Mouse (Mus musculus) midbrain, embryonic 11.5 days (tissue): ENCODE results near the gene Rbm20. TPM values are rescaled to one million over a fixed set of nuclear protein-coding genes. Genes with fewer than 3 reads are reported as not detected.

ENCODE experiments used
- ATAC-seq: fragments of 200-750 bp; cut with Nextera tagmentation; 2 replicates; pipeline ENCODE4 v1.8.0; 2017; ENCODE audit warnings: moderate TSS enrichment, moderate library complexity; ENCODE audit not compliant: low FRiP score
- DNase-seq: peaks from one replicate; pipeline ENCODE4 v3.0.0; 2015; ENCODE audit warnings: low spot score; ENCODE audit errors: missing footprints
- H3K27ac ChIP-seq: fragments of 300-500 bp; sonication (generic); 2 replicates; pipeline ENCODE4 v1.5.1; 2014; ENCODE audit warnings: low read depth, low read length
- H3K27me3 ChIP-seq: fragments of 300-500 bp; sonication (generic); 2 replicates; pipeline ENCODE4 v1.6.1; 2014; ENCODE audit warnings: mild to moderate bottlenecking, low read length, moderate library complexity, mixed read lengths; ENCODE audit not compliant: control insufficient read depth, insufficient read depth
- H3K36me3 ChIP-seq: fragments of 300-500 bp; sonication (generic); 2 replicates; pipeline ENCODE4 v1.6.1; 2014; ENCODE audit warnings: mild to moderate bottlenecking, low read length, moderate library complexity, mixed read lengths; ENCODE audit not compliant: control insufficient read depth, insufficient read depth
- H3K4me1 ChIP-seq: fragments of 300-500 bp; sonication (generic); 2 replicates; pipeline ENCODE4 v1.6.1; 2014; ENCODE audit warnings: low read length; ENCODE audit not compliant: control insufficient read depth, insufficient read depth
- H3K4me2 ChIP-seq: fragments of 300-500 bp; sonication (generic); 2 replicates; pipeline ENCODE4 v1.6.1; 2014; ENCODE audit warnings: mild to moderate bottlenecking, moderate library complexity
- H3K4me3 ChIP-seq: fragments of 300-500 bp; sonication (generic); 2 replicates; pipeline ENCODE4 v1.5.1; 2014; ENCODE audit warnings: low read depth, low read length
- H3K9ac ChIP-seq: fragments of 300-500 bp; sonication (generic); 2 replicates; pipeline ENCODE4 v1.6.1; 2014; ENCODE audit warnings: low read length
- H3K9me3 ChIP-seq: fragments of 300-500 bp; sonication (generic); 2 replicates; pipeline ENCODE4 v1.6.1; 2016; ENCODE audit warnings: low read length; ENCODE audit not compliant: control insufficient read depth
- WGBS: fragments of 180-500 bp; shearing (Covaris S2); extraction: QIAGEN DNeasy Blood & Tissue Kit; methylation state at CpG from one replicate; pipeline ENCODE4 v1.1.7; 2014; 5-methylcytosine and 5-hydroxymethylcytosine counted together
- polyA plus RNA-seq: library from polyadenylated mRNA; unstranded; fragments of >200 nt; fragmentation: Nextera tagmentation; extraction: Ambion mirVana; gene quantifications from 2 replicates; pipeline ENCODE4 v1.2.1, GENCODE M21; 2014

Rbm20 gene
- polyA plus RNA-seq, 1 experiment from 2014 or later: 1.0 TPM

- Histone ChIP-seq H3K36me3 (no peaks in the 10 kb centered on the region), H3K9me3 (no peaks in the 10 kb centered on the region), H3K27ac (no peak overlapping the region), H3K4me2 (no peak overlapping the region), H3K4me3 (no peak overlapping the region), H3K4me1 (no peaks in the 10 kb centered on the region), H3K27me3 (no peaks in the 10 kb centered on the region), H3K9ac (no peak overlapping the region)
- DNase-seq (no peak), ATAC-seq (no peak)
- 84% methylated on average over 5 of the region's 5 CpGs for WGBS
Observed at GRCm38 (mm10) chr19:53786836-53787235, 109.7 kb downstream of the Rbm20 start.

GRCm38 (mm10) chr19:53788621-53789331, 111.7 kb downstream of the Rbm20 start:
- Histone ChIP-seq H3K4me2 (no peak overlapping the region), H3K9me3 (no peaks in the 10 kb centered on the region), H3K4me1 (no peaks in the 10 kb centered on the region), H3K4me3 (no peak overlapping the region), H3K27ac (no peak overlapping the region), H3K27me3 (no peaks in the 10 kb centered on the region), H3K36me3 (no peaks in the 10 kb centered on the region), H3K9ac (no peak overlapping the region)
- 86% methylated on average over 14 of the region's 14 CpGs for WGBS
- DNase-seq (no peak), ATAC-seq (no peak)

GRCm38 (mm10) chr19:53789571-53789970, 112.5 kb downstream of the Rbm20 start:
- ATAC-seq: no peak
- DNase-seq: no peak
- Histone ChIP-seq H3K4me2 (no peak overlapping the region), H3K27me3 (no peaks in the 10 kb centered on the region), H3K36me3 (no peaks in the 10 kb centered on the region), H3K4me3 (no peak overlapping the region), H3K9ac (no peak overlapping the region), H3K27ac (no peak overlapping the region), H3K4me1 (no peaks in the 10 kb centered on the region), H3K9me3 (no peaks in the 10 kb centered on the region)
- WGBS: 56% methylated on average over 7 of the region's 7 CpGs

GRCm38 (mm10) chr19:53791751-53792720, 114.9 kb downstream of the Rbm20 start:
- Histone ChIP-seq H3K27me3 (no peaks in the 10 kb centered on the region), H3K9ac (no peak overlapping the region), H3K4me2 (no peak overlapping the region), H3K4me3 (no peak overlapping the region), H3K9me3 (no peaks in the 10 kb centered on the region), H3K27ac (no peak overlapping the region), H3K4me1 (no peaks in the 10 kb centered on the region), H3K36me3 (no peaks in the 10 kb centered on the region)
- 83% methylated on average over 20 of the region's 20 CpGs for WGBS
- ATAC-seq: no peak
- no peak for DNase-seq

GRCm38 (mm10) chr19:53792976-53793897, 116.1 kb downstream of the Rbm20 start:
- Histone ChIP-seq H3K4me2 (no peak overlapping the region), H3K27me3 (no peaks in the 10 kb centered on the region), H3K9me3 (no peaks in the 10 kb centered on the region), H3K4me3 (no peak overlapping the region), H3K36me3 (no peaks in the 10 kb centered on the region), H3K27ac (no peak overlapping the region), H3K4me1 (no peaks in the 10 kb centered on the region), H3K9ac (no peak overlapping the region)
- no peak for DNase-seq
- WGBS: 89% methylated on average over 37 of the region's 37 CpGs
- ATAC-seq: no peak

GRCm38 (mm10) chr19:53793994-53794890, 117.1 kb downstream of the Rbm20 start:
- Histone ChIP-seq H3K27me3 (no peaks in the 10 kb centered on the region), H3K9me3 (no peaks in the 10 kb centered on the region), H3K4me3 (no peak overlapping the region), H3K27ac (no peak overlapping the region), H3K4me1 (no peaks in the 10 kb centered on the region), H3K9ac (no peak overlapping the region), H3K4me2 (no peak overlapping the region), H3K36me3 (no peaks in the 10 kb centered on the region)
- DNase-seq (no peak), ATAC-seq (no peak)
- 87% methylated on average over 23 of the region's 23 CpGs for WGBS

GRCm38 (mm10) chr19:53794996-53795395, 117.9 kb downstream of the Rbm20 start:
- Histone ChIP-seq H3K9ac (no peak overlapping the region), H3K4me1 (no peaks in the 10 kb centered on the region), H3K4me3 (no peak overlapping the region), H3K27me3 (no peaks in the 10 kb centered on the region), H3K4me2 (no peak overlapping the region), H3K9me3 (no peaks in the 10 kb centered on the region), H3K27ac (no peak overlapping the region), H3K36me3 (no peaks in the 10 kb centered on the region)
- ATAC-seq: no peak
- DNase-seq: no peak
- WGBS: 78% methylated on average over 4 of the region's 4 CpGs

- Histone ChIP-seq H3K36me3 (no peaks in the 10 kb centered on the region), H3K4me1 (no peaks in the 10 kb centered on the region), H3K27me3 (no peaks in the 10 kb centered on the region), H3K9me3 (no peaks in the 10 kb centered on the region), H3K27ac (no peak overlapping the region), H3K4me3 (no peak overlapping the region), H3K4me2 (no peak overlapping the region), H3K9ac (no peak overlapping the region)
- WGBS: 89% methylated on average over 5 of the region's 5 CpGs
- no peak for DNase-seq
- no peak for ATAC-seq
Observed at GRCm38 (mm10) chr19:53796020-53796419, 118.9 kb downstream of the Rbm20 start.
